Mouse (Mus musculus) spleen, adult 2 months (tissue): ENCODE measurements around the gene Gfm2.

Experiments used
- CTCF ChIP-seq: fragments of 200-500 bp; IDR thresholded peaks from 2 replicates; pipeline ENCODE4 v1.5.1; 2011; ENCODE audit warnings: mild to moderate bottlenecking, inconsistent platforms; ENCODE audit not compliant: insufficient read depth, insufficient read length, insufficient replicate concordance; ENCODE audit errors: extremely low read depth
- POLR2A ChIP-seq: fragments of 200-500 bp; IDR thresholded peaks from 2 replicates; pipeline ENCODE4 v1.6.1; 2011; ENCODE audit warnings: low read depth, low read length, inconsistent platforms

DNA sequence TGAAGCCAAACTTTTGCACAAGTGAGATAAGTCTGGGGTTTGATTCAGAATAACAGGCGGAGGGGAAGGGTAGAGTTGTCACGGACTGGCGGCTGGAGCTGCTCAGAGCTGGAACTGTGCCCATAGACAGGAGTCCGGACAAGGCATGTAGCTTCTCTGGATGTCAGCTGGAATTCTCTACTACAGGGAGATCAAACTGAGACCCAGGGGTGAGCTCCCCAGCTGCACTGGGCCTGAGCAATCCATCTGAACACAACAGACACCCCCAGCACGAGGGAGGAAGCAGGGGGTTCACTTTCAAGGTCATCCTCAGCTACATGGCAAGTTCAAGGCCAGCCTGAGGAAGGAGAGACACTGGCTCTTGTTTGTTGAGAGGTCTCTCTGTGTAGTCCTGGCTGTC, 46.9 kb downstream of the Gfm2 start:
- TF ChIP-seq CTCF (no peak), POLR2A (no peak)
